Mouse (Mus musculus) stomach, postnatal 0 days (tissue): ENCODE data around the gene Cnn2. TPM values are rescaled to one million over a fixed set of nuclear protein-coding genes. Genes with fewer than 3 reads are reported as not detected.

ENCODE experiments used
- ATAC-seq: fragments of 200-750 bp; cut with Nextera tagmentation; 2 replicates; pipeline ENCODE4 v1.8.0; 2017; ENCODE audit not compliant: low FRiP score, low TSS enrichment
- DNase-seq: peaks from one replicate; pipeline ENCODE4 v3.0.0-alpha.2; 2016; ENCODE audit warnings: low spot score
- H3K27ac ChIP-seq: fragments of 300-500 bp; sonication (generic); replicated peaks from 2 replicates; pipeline ENCODE4 v1.5.1; 2014; ENCODE audit warnings: mild to moderate bottlenecking, control low read depth
- H3K27me3 ChIP-seq: fragments of 300-500 bp; sonication (generic); 2 replicates; pipeline ENCODE4 v1.6.1; 2014; ENCODE audit warnings: low read length; ENCODE audit not compliant: control insufficient read depth, insufficient read depth
- H3K36me3 ChIP-seq: fragments of 300-500 bp; sonication (generic); 2 replicates; pipeline ENCODE4 v1.6.1; 2014; ENCODE audit warnings: low read length, mixed read lengths; ENCODE audit not compliant: control insufficient read depth, insufficient read depth
- H3K4me1 ChIP-seq: fragments of 300-500 bp; sonication (generic); replicated peaks from 2 replicates; pipeline ENCODE4 v1.6.1; 2014; ENCODE audit warnings: antibody characterized with exemption; ENCODE audit not compliant: control insufficient read depth, insufficient read depth
- H3K4me2 ChIP-seq: fragments of 300-500 bp; sonication (generic); replicated peaks from 2 replicates; pipeline ENCODE4 v1.6.1; 2014; ENCODE audit warnings: low read depth, mild to moderate bottlenecking, control low read depth, moderate library complexity
- H3K4me3 ChIP-seq: fragments of 300-500 bp; sonication (generic); 2 replicates; pipeline ENCODE4 v1.5.1; 2014; ENCODE audit warnings: low read depth, low read length, control low read depth
- H3K9ac ChIP-seq: fragments of 300-500 bp; sonication (generic); 2 replicates; pipeline ENCODE4 v1.6.1; 2014; ENCODE audit warnings: mild to moderate bottlenecking, low read length, control low read depth, mixed read lengths
- H3K9me3 ChIP-seq: fragments of 300-500 bp; sonication (generic); 2 replicates; pipeline ENCODE4 v1.6.1; 2016; ENCODE audit warnings: low read length; ENCODE audit not compliant: control insufficient read depth
- CTCF ChIP-seq: IDR thresholded peaks from 2 replicates; pipeline ENCODE4 v1.5.1; 2016; ENCODE audit warnings: antibody characterized with exemption, low read depth, mild to moderate bottlenecking, moderate library complexity
- EP300 ChIP-seq: optimal IDR thresholded peaks from 2 replicates; pipeline ENCODE3; 2016; ENCODE audit warnings: antibody characterized with exemption
- WGBS: fragments of 180-500 bp; shearing (Covaris S2); extraction: QIAGEN DNeasy Blood & Tissue Kit; methylation state at CpG from one replicate; pipeline ENCODE4 v1.1.7; 2014; 5-methylcytosine and 5-hydroxymethylcytosine counted together
- polyA plus RNA-seq: library from polyadenylated mRNA; unstranded; fragments of >200 nt; fragmentation: Nextera tagmentation; extraction: Ambion mirVana; gene quantifications from 2 replicates; pipeline ENCODE4 v1.2.1, GENCODE M21; 2015

The Cnn2 gene
- polyA plus RNA-seq, 1 experiment from 2014 or later = 245 TPM

DNA sequence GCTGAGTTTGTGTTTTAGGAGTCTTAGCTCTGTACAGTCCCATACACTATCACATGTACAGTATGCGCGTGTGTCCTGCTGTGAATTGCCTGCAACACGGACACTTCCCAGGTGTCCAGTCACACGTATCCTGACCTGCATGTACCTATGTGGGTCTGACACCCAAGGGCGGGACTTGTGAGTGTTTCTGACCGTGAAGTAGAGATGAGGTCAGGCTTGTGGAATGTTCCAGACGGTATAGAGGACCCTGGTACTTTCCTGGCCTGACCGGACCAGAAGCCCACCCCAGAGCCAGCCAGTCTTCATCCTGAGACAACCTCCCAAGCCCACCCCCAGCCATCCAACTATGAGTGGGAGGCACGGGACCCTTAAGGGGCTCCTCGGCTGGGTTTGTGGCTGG is 27.2 kb downstream of the Cnn2 start:
- no peak overlapping the region for H3K4me3 ChIP-seq
- TF ChIP-seq CTCF (no peak), EP300 (no peak)
- H3K4me2 ChIP-seq = no peak overlapping the region
- no peak overlapping the region for H3K27ac ChIP-seq
- H3K9ac ChIP-seq = no peak overlapping the region
- 0 out of 2 replicates have a peak, but pooled peaks cover 3% of the 10 kb centered on the region for H3K9me3 ChIP-seq
- ATAC-seq = no peak
- no peaks in the 10 kb centered on the region for H3K27me3 ChIP-seq
- 77% methylated on average over 10 of the region's 10 CpGs for WGBS
- 0 out of 2 replicates have a peak, but pooled peaks cover 3% of the 10 kb centered on the region for H3K4me1 ChIP-seq
- H3K36me3 ChIP-seq = peaks cover 8% of the 10 kb centered on the region; the same call in 1 of the 2 replicates
- DNase-seq = no peak

DNA sequence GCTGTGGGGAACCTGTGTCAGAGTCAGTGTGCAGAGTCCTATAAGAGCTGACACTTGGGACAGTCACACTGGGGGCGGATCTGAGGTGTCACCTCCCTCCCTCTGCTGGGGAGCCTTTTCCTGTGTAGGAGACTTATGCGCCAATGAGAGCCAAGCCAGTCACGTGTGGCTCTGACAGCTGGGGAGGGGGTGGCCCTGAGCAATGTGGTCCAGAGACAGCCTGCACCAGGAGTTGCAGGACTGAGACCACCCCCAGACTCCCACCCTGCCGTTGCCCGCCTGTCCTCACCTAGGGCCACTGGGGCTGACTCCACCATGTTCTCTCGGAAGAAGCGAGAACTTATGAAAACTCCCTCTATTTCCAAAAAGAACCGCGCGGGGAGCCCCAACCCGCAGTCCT is 28.1 kb downstream of the Cnn2 start, which contains the start of gene Arhgap45:
Arhgap45 (plus strand) TSS at position 143 of the 400 bp plus-strand sequence.
- no peak within 1 kb of the TSS for H3K4me2 ChIP-seq
- TF ChIP-seq CTCF = no peak
- TF ChIP-seq EP300 = no peak
- H3K27ac ChIP-seq = peak within 1 kb of the TSS; percentile 45; the same call in 1 of the 2 replicates
- ATAC-seq (no peak), DNase-seq (no peak)
- no peaks in the 10 kb centered on the region for H3K27me3 ChIP-seq
- H3K9ac ChIP-seq = no peak within 1 kb of the TSS
- H3K36me3 ChIP-seq = 0 out of 2 replicates have a peak, but pooled peaks cover 1% of the 10 kb centered on the region
- 0 out of 2 replicates have a peak within 1 kb of the TSS, but pooled peaks have one; percentile 2 for H3K4me3 ChIP-seq
- H3K9me3 ChIP-seq = no peaks in the 10 kb centered on the region
- 0 out of 2 replicates have a peak, but pooled peaks cover 3% of the 10 kb centered on the region for H3K4me1 ChIP-seq
- WGBS = 70% methylated on average over 11 of the region's 11 CpGs

DNA sequence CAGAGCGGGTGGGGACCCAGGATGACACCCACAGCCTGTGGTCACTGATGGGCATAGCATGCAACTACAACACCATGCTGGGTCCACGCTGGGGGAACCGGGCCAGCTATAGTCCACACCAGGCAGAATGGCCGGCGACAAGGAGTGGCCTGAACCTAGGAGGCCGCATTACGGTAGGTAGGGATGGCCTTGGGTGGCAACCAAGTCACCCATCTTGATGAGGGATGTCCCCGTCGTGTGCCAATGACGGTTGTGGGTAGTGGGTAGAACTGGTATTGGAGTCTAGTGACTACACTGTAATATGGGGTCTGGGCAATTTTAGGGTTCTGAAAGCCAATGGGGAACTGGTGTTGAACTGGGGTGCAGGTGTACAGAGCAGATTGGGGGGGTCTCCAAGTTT is 28.5 kb downstream of the Cnn2 start:
- WGBS = 91% methylated on average over 10 of the region's 10 CpGs
- peak overlapping the region; percentile 45; the same call in 1 of the 2 replicates for H3K27ac ChIP-seq
- 0 out of 2 replicates have a peak, but pooled peaks cover 3% of the 10 kb centered on the region for H3K4me1 ChIP-seq
- ATAC-seq (no peak), DNase-seq (no peak)
- no peak overlapping the region for H3K9ac ChIP-seq
- 0 out of 2 replicates have a peak overlapping the region, but pooled peaks have one; percentile 2 for H3K4me3 ChIP-seq
- no peaks in the 10 kb centered on the region for H3K9me3 ChIP-seq
- H3K36me3 ChIP-seq = no peaks in the 10 kb centered on the region
- H3K4me2 ChIP-seq = no peak overlapping the region
- H3K27me3 ChIP-seq = no peaks in the 10 kb centered on the region
- TF ChIP-seq EP300 = no peak

DNA sequence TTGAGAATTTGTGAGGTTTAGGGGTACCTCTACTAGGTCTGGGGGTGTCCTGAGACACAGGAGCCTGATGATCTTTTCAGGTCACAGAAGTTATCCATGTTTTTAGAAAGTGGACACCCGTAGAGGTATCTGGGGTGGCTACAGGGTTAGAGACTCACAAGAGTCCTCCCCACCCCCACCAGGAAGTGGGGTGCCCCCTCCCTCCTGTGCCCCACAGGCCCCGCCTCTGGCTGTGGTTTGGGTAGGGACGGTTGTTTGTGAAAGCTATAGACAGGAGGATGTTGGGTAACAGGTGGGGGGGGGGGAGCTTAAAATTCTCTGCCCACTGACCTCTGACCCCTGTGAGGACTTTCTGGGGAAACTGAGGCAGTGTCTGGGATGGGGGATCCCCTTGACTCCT is 29.0 kb downstream of the Cnn2 start:
- 67% methylated on average over 3 of the region's 3 CpGs for WGBS
- H3K4me3 ChIP-seq = no peak overlapping the region
- DNase-seq (no peak), ATAC-seq (no peak)
- no peak overlapping the region for H3K9ac ChIP-seq
- H3K9me3 ChIP-seq = no peaks in the 10 kb centered on the region
- no peak overlapping the region for H3K4me2 ChIP-seq
- no peaks in the 10 kb centered on the region for H3K36me3 ChIP-seq
- no peak overlapping the region for H3K27ac ChIP-seq
- no peaks in the 10 kb centered on the region for H3K27me3 ChIP-seq
- TF ChIP-seq CTCF (no peak), EP300 (no peak)
- 0 out of 2 replicates have a peak, but pooled peaks cover 3% of the 10 kb centered on the region for H3K4me1 ChIP-seq

DNA sequence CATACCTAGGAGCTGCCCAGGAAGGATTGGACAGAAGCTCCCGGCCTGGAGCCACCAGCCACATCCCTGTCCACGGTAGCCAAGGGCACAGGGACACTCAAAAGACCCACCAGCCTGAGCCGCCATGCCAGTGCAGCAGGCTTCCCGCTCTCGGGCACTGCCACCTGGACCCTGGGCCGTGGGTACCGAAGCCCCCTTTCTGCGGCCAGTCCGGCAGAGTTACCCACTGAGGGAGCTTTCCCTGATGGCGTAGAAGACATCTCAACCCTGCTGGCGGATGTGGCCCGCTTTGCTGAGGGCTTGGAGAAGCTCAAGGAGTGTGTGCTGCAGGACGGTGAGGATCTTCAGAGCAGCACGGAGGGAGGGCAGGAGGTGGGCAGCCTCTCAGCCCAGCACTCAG is 29.4 kb downstream of the Cnn2 start:
- Histone ChIP-seq H3K36me3 (no peaks in the 10 kb centered on the region), H3K27me3 (no peaks in the 10 kb centered on the region), H3K9ac (0 out of 2 replicates have a peak overlapping the region, but pooled peaks have one; percentile 13), H3K4me3 (no peak overlapping the region), H3K9me3 (no peaks in the 10 kb centered on the region), H3K4me1 (0 out of 2 replicates have a peak, but pooled peaks cover 3% of the 10 kb centered on the region), H3K27ac (no peak overlapping the region), H3K4me2 (no peak overlapping the region)
- no peak for ATAC-seq
- DNase-seq = no peak
- 82% methylated on average over 14 of the region's 14 CpGs for WGBS
- TF ChIP-seq CTCF = no peak
- TF ChIP-seq EP300 = no peak

DNA sequence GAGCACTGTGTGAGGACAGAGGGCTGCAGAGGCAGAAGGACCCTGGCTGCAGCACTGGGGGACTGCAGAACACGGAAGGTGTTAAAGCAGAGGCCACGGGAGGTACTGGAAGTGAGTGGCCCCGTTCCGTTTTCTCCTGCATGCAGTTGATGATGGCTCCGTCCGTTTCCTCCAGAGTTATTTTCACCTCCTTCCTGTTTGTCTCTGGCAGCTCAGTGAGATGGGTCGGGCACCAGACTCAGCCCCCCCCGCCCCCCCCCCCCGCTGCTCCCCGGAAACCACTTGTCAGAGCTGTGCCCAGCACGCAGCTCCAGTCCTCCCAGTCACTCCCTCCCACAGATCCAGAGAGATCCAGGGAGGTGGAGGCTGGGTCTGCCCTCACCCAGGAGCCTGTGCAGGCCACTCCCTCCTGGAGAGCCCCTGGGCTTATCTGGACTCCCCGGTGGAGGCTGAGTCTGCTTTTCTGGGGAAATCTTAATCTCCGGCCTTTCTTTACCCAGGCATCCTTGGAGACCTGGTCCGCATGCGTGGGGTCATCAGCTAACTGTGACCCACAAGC is 30.4 kb downstream of the Cnn2 start:
- Histone ChIP-seq H3K4me3 (no peak overlapping the region), H3K9me3 (no peaks in the 10 kb centered on the region), H3K27ac (peak overlapping the region; percentile 24; the same call in 1 of the 2 replicates), H3K4me2 (peak overlapping the region; percentile 27), H3K36me3 (no peaks in the 10 kb centered on the region), H3K27me3 (no peaks in the 10 kb centered on the region), H3K4me1 (0 out of 2 replicates have a peak, but pooled peaks cover 3% of the 10 kb centered on the region), H3K9ac (no peak overlapping the region)
- WGBS = 6% methylated on average over 15 of the region's 15 CpGs
- TF ChIP-seq EP300 (no peak), CTCF (0 out of 2 replicates have a peak, but pooled peaks have one; percentile 4)
- ATAC-seq = peak; percentile 42; the same call in 1 of the 2 replicates
- peak; percentile 57 for DNase-seq
